Mouse (Mus musculus): ENCODE results near the gene Dnm1. TPM values are rescaled to one million over a fixed set of nuclear protein-coding genes. Genes with fewer than 3 reads are reported as not detected.

Gene Dnm1
- total RNA-seq, 4 experiments from 2014 or later, result 1,146 to 1,253 (median 1,200) TPM

DNA sequence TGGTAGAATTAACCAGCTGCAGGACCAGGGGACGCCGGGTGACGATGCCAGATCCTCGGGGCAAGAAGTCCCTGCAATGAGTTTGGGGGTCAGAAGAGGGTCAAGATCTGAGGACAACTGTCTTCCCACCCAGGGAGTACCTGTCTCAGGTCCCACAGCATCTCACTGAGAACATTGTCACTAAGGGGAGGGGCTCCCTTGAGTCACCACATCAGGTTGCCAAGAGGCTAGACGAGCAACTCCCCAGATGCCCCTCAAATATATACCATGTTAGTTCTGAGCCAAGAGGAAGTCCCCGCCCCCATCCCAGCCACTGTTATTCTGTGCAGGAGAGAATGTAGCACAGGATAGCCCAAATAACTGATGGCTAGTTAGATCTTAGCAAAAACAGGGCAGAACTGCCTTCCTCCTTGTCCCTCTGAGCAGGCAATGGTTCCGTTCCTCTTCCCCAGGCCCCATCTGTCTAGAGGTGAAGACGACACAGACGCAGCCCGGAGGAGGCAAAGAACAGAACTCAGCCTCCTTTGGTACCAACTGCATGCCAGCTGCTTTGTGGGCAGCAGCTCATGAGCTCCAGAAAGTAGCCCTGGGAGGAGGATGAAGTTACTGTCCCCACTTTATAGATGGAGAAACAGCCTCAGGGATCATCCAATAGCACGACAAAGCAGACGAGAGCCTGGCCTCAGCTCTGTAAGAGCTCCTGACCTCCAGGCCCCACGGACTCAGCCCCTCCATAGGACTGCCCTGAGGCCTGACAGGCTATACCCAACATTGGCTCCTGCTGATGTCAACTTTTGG lies 12.1 kb downstream of the Dnm1 start:
- DNase-seq (ENCODE audit: low spot score in 2 of 2), result peak in 1 of 2 experiments; percentile 68

DNA sequence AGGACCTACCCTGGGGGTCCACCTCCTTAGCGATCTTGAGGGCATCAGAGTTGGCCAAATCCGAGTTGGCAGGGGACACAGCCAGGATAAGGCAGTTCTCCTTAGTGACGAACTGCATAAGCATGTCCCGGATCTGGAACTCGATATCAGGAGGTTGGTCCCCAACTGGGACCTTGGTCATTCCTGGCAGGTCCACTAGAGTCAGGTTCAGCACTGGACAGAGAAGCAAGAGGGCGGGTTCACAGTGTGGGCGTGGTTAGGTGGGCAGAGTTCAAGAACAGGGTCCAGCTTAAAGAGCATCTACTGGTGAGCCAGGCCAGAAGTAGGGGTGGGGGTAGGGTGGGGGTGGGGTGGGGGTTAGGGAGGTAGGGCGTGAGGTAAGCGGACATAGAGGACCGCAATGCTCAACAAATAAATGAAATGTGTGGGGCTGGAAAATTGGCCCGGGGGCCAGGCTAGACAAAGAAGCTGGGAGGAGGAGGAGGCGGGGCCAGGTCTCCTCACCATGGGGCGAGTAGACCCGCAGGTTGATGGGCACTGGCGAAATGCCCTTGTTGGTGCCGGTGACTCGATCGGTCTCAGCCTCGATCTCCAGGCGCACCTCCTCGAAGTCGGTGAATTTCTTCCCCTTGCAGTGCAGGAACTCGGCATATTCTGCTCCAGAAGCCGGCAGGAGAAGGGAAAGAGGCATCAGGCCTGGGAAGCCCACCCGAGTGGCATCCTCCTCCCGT lies 13.1 kb downstream of the Dnm1 start:
- no peak for DNase-seq (ENCODE audit: low spot score in 2 of 2)

DNA sequence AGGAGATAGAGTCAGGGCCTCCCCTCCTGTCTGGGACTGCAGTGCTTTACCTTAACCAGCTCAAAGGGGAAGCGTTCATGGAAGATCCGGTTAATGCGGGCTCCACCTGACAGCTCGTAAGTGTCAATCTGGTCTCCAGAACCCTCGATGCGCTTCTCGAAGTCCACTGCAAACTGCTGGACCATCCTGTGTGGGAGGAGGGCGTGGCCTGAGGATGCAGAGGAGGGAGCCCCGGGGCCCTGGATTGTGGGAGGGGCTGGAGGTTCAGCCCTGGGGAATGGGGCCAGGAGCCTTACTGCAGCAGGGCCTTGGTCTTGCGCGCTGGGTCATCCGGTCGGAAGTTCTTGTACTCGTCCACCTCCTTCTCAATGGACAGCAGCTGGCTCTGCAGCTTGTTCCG lies 17.2 kb downstream of the Dnm1 start:
- no peak for DNase-seq (ENCODE audit: low spot score in 2 of 2)

DNA sequence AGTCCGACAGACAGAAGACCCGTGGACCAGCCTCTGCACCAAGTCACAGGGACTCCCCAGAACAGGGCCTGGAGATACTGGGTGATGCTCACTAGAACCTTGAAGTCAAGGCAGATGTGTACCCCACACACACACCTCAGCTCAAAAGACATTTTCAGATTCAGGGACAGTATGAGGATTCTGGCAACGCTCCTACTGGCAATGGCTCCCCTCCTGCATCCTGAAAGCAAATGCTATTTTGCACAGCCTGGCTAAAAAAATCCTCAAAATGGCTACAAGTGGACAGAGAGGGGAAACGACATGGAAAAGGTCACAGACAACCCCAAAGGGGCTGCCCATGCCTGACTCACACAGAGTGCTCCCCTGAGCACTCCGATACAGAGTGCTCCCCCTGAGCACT lies 21.0 kb downstream of the Dnm1 start:
- no peak for DNase-seq (ENCODE audit: low spot score in 2 of 2)

DNA sequence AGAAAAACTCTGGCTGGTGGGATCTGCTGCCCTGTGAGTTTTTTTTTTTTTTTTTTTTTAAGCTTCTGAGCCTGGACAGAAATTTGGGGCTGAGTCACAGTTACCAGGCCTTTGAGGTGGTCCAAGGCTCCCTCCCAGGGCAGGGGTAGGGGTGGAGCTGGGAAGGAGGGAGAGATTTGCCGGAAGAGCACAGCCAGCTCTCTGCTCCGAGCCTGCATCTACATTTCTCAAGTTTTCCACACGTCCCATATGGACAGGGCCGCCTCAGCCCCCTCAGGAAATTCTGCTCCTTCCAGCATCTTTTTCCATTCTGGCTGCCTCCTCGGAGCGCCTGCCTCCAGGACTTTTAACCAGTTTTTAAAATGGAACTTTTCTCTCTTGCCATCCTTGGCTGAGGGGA lies 23.6 kb downstream of the Dnm1 start:
- no peak for DNase-seq (ENCODE audit: low spot score in 2 of 2)

DNA sequence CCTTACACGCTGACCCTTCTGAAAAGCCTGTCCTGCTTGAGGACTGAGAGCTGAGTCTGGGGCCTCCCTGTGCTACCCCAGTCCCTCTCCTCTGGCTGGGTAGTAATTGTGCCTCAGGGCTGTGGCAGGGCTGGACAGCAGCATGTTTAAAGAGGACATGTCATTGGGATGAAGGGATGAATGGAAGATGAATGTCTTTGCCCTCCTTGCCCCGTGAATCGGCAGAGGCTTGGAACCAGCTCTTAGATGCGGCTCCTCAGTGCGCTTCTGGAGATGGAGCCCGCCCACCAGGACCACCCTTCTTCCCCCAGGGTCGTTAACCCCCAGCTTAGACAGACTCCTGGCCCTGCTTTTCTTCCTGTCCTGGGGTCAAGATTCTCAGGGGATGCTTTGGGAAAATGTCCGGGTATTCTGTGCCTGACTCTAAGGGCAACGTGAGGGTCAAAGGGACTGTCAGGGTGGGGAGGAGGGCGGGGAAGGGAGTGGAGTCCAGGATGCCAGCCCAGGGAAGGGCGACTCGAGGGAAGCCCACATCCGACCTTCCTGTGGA lies 24.2 kb downstream of the Dnm1 start:
- DNase-seq (ENCODE audit: low spot score in 2 of 2), result no peak

DNA sequence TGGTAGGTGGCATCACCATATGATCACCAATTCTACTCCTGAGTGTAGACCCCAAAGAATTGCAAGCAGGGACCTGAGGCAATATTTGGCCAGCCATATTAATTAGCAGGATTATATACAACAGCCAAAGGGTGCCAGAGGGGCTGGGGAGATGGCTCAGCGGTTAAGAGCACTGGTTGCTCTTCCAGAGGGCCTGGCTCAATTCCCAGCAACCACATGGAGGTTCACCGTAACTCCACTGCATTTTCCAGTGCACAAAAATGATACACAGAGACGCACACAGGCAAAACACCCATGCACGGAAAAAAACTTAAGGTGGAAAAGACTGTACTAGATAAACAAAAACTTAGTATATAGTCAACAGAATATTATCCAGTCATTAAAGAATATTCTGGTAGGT lies 25.9 kb downstream of the Dnm1 start:
- no peak for DNase-seq (ENCODE audit: low spot score in 2 of 2)

DNA sequence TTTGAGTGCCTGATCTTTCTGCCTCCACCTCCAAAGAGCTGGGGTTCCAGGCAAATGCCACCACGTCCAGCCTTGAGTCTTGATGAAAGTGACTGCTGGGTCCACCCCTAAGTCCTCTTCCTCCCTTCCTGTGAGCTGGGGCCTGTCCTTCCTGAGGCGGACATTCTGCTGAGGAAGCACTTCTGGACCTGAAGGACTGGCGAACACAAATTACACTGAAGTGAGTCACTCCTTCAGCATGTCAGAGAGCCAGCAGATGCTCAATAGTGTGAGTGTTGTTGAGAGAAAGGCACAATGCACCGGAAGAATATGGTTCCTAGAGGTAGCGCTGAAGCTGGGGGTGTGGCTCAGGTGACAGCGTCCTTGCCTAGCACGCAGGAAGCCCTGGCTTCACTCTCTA lies 27.8 kb downstream of the Dnm1 start:
- no peak for DNase-seq (ENCODE audit: low spot score in 2 of 2)

DNA sequence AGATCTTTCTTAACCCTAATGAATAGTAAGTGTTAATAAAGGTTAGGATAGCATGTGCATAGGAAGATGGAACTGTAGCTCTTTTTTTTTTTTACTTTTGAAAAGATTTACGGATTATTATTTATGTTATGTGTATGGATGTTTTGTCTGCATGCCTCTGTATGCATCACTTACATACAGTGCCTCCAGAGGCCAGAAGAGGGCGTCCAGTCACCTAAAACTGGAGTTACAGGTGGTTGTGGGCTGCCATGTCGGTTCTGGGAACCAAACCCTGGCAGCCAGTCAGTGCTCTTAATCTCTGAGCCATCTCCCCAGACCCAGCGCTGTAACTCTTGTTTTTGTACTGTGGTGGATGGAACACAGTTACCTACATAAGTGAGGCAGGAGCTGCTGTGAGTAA lies 28.8 kb downstream of the Dnm1 start:
- DNase-seq (ENCODE audit: low spot score in 2 of 2), result no peak

DNA sequence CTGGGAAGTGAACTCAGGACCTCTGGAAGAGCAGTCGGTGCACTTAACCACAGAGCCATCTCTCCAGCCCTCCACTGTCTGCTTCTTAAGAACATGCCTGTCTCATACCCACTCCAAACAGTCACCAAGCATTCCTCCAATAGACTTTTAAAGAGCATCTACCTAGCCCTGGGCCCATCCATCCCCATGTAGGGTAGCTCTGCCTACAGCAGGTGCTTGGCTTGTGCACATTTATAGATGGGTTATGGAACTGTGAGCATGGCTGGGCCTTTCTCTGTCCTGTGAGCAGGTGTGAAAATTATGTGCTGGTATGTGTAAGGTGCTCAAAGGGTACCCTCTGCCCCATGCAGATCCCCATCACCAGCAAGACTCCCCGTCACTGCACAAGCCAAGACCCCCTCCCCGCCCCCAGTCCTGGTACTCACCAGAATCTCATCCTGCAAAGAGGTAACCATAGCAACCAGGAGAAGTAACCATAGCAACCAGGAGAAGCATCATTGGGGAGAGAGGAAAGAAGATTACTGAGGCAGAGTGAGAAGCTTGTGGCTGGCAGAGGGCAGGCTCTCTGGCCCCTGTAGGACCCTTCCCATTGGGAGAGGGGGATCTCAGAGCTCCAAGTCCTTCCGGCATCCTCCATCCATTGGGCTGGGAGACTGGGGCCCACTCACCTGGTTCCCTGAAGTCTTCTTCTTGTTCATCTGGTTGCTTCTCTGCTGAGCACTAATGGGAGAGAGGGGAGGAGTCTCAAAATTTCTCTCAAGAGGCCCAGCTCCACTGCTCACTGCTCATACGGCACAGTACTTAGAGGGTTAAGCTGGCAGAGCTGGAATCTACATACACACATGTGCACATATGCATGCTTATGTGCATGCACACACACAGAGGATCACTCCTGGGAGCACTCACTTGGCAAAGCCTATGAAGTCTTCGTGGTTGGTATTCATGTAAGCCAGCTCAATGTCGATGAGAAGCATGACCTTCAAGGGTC lies 30.1 kb downstream of the Dnm1 start:
- DNase-seq (ENCODE audit: low spot score in 2 of 2), result no peak

DNA sequence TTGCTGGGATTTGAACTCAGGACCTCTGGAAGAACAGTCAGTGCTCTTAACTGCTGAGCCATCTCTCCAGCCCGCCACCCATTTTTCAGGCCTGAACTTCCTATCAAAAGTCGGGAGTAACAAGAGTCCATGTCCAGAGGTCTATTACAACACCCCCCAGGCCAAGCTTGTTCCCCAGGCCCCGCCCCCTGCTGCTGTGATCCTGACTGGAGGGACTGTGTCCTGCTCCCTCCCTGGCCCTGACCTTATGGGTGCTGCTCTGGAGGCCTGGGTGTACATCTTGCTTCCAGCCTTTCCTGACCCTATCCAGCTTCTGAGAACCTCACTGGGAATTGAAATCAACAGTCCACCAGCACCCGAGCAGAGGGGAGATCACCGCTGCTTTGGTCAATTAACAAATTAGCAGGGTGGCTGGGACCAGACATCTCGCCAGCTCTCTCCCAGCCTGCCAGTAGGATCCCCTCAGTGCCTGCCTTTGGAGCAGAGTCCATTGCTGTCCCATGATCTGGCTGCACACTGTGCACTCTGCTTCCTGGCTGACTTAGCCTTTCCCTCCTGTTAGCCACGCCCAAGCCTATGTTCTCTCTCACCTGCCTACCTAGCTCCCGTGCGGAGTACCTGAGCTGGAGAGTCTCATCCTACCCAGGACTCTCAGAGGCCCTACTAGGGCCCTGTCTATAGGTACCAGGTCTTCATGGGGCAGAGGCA lies 31.4 kb downstream of the Dnm1 start:
- no peak for DNase-seq (ENCODE audit: low spot score in 2 of 2)

DNA sequence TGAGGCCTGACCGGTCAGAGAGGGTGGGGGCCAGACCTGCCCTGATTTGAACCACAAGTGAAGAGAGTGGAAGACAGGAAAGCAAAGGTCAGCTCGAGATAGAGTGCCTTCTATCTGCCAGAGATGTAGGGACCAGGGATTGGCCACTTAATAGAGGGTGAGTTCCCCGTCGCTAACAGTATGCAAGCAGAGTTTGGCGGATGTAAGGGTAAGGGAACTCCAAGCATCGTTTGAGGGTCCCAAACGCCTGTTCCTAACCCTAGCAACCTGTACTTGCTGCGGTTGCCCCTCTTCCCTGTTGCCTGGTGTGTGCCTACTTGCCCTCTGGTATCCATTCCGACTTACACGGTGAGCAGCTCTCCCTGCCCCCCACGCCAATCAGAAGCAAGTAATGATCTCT lies 32.4 kb downstream of the Dnm1 start:
- DNase-seq (ENCODE audit: low spot score in 2 of 2), result no peak

DNA sequence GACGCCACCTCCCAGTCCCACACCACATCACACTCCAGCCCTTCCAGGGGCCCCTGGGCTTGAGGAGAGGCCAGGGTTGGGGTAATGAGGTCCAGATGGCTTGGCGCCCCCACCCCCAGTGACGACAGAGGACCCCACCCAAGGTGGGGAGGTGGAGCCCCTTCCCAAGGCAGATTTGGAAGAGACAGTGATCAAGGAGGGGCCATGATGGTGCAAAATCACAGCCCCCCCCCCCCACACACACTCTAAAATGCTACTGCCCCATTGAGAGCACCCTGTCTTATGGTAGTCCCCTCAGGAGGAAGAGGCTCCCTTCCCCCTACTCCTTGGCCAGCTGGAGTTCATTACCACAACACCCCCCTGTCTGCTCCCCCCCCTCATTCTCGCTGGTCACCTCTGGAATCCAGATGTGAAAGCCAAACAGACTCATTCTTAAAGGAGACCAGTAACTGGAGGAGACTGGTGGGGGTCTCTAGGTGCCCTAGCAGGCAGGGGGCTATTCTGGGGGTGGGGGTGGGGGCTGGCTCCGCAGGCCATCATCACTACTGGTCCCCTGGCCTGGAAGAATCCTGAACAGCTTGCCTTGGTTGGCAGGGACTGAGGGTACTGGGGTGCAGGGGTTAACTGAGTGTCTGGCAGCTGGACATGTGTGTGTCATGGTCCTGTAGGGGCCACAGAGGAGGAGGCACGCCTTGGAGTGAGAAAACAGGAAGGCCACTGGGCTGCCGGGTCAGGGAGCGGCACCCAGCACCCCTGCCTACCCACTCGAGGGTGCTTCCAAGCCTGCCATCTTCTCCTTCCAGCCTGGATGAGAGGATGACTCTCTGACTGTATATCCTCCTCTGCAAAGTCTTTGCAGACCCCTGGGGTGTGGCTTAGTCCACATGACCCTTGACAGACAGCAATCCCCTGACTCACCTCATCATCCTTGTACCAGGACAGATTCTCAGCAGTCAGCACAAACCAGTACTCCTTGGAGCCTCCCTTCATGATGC lies 33.3 kb downstream of the Dnm1 start:
- no peak for DNase-seq (ENCODE audit: low spot score in 2 of 2)

DNA sequence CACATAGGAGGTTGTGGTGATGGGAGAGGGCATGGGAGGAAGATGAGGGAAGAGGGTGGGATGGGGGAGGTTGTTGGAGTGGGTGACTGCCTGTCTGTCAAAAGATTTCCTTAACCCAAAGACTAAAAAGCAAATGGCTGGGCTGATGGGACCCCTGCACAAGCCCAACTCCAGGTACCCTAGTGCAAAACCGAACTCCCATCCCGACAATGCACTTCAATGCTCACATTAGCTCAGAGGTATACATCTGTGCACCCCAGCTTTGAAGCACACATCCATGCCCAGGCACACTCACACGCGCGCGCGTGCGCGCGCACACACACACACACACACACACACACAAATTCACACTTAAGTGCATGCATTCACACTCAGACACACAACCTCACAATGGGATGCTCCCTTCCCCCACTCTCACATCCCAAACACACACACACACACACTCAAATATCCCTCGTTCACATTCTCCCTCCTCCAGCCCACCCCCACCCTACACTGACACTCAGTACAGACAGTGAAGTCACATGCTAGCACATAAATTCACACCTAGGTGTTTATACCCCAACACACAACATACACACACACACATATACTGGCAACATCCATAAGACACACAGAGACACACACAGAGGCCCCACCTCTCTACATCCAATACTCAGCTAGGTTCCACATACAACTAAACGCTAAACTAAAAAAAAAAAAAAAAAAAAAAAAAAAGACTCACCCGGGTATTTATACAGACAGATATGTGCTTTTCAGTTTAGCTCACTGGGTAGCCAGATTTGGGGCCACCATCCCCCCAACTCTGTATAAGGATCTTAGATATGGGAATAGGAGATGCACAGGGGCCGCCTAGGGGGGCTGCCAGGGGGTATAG lies 34.2 kb downstream of the Dnm1 start:
- no peak for DNase-seq (ENCODE audit: low spot score in 2 of 2)

DNA sequence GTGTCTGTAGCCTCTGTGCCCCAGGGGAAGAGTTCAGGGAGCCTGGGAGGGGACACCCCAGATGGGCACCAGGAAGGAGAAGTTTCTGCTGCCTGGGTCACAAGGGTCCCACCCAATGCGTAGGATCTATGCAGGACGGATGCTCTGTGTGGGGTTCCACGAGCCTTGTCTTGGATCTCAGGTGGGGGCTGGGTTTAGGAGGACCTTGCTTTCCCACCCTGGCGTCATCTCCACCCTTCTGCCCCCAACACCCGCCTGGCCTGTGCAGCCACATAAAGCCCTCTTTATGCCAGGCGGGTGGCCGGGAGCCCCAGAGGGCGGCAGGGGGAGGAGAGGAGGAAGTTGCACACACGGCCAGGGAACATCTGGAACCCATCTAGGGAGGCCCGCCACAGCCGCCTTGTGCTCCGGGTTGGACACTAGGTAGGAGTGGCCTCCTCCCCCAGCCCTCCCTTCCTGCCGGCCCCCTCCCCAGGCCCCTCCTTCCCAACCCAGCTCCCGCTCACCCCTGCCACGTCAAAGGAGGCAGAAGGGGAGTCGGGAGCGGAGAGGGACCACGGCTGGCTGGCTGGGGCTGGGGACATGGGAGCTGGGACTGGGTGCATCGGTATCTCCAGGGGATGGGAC lies 35.2 kb downstream of the Dnm1 start:
- DNase-seq (ENCODE audit: low spot score in 2 of 2), result peak in 1 of 2 experiments; percentile 24

DNA sequence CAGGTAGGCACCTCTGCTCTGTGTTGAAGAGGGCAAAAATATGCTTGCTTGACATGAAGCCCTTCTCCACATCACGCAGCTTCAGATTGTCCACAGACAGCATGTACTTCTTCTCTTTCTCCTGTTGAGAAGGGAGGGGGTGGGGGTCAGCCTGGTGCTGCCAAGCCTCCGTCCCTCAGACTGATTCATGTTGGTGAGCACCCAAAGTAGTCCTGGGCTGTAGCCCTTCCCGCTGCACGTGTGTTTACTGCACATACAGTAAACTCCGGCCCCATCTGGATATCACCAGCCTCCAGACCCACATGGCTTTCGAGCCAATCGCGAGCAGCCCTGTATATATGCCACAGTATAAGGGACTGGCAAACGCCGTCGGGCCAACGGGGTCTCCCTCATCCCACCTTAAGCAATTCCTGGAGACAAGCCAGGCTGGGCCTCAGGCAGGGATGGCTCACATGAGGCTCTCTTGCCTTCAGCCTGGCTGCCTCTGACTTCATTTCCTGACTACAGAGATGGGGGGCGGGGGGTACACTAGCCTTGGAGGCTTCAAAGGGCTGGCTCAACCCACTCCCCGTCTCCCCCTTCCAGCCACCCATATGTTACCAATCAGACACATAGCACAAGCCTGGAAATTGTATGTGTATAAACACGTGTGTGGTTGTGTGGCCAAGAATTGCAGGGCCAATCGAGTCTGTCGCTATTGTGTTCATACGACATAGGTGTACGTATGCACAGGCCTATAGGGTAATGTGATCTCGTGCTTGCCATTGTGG lies 36.1 kb downstream of the Dnm1 start:
- peak in 1 of 2 experiments; percentile 36 for DNase-seq (ENCODE audit: low spot score in 2 of 2)

DNA sequence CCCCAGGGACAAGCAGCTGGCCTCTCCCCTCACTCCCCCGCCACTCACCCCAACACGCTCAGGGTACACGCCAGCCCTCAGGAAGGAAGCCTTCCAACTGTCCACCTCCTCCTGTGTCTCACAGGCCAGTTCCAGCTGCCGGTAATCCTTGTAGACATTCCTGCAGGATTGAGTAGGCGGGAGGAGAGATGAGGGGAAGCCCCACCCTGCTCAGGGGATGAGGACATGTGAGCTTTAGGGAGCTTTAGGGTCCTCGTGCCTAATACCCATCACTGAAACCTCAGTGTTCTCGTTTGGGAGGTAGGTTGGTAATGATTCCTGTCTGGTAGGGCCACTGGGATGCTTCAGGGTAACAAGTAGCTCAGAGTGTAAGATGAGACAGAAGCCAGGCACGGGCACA lies 37.4 kb downstream of the Dnm1 start:
- DNase-seq (ENCODE audit: low spot score in 2 of 2), result no peak
